Mouse (Mus musculus) spleen, postnatal 10 days (tissue): Measurements from ENCODE around the gene Lgr6.

Experiments
- DNase-seq, 2 experiments: peaks; one replicate each; pipeline ENCODE4 v3.0.0; 2021 to 2022; ENCODE audit warnings: low spot score in 2 of 2

The Lgr6 gene

DNA sequence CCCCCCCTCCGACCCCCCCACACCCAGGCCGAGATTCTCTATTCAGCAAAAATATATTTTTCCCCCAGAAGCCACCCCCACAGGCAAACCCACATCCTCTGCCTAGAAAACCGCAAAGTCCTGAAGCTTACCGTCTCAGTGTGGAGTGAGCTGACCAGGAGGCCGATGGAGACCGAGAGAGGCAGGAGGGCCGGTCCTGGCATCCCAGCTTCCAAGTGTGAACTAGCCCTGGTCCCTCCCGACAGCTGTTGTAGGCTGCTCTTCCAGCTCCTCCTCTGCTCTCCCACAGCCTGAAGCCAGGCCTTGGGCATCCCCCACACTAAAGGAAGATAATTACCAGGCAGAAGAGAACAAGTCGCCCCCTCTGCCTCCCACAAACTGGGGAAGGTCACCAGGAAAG lies 23.9 kb upstream of the Lgr6 start:
- DNase-seq = no peak

DNA sequence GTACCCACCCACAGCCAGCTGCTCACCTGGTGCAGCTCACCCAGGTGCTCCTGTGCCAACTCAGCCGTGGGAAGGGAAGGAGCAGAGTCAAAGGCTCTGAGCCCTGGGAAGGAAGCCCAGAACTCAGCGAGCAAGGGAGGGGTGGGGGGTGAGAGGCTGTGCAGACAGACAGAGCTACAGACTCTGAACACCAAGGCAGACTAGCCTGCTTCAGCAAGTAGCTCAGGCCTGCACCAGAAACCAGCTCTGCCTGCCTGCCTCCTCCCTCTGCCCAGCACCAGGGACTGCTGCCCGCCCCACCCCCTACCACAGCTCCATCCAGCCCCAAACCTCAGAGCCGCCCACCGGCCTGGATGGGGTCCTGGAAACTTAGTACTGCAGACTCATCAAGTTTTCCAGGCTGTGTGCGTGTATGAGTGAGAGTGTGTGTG lies 22.9 kb upstream of the Lgr6 start:
- peak in 1 of 2 experiments; percentile 16 for DNase-seq

DNA sequence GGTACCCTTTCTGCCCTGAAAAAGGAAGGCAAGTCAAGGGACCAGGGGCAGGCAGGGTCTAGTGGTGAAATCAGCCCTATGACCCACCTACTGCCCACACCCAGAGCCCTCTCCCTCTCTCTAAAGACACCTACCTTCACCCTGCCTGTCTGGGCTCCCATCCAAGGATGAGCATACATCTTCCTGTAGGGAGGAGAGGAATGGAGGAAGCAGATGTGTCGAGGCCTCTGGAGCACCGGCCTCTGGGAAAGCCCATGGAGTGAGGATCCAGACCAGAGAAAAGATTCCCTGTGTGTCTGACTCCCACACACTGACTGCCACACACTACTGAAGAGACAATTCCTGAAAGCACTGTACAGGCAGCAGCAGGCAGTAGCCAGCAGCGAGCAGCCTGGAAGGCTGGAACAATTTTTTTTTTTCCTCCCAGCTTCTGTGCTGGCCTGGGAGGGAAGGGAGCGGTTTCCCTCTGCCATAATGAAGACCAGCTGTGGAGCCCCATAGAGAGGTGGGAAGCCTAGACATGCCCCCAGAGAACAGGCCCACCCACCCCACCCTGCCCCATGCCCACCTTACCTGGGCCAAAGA lies 21.5 kb upstream of the Lgr6 start:
- DNase-seq = no peak

DNA sequence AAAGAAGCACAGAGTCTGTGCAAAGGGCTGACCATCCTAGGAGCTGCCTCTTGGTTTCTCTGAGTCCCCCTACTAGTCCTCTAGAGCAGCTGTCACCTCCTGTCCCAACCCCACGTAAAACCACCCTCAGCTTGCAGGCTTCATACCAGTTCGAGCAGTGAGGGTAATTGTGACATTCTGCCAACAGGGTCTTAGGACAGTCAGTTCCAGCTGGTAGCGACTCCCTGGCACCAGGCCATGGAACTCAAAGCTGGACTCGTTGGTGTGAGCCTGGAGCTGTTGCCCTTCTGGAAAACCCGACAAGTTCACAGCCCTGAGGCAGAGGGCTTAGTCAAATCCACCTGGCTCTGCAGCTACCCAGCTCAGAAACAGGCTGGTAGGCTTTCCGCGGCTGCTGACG lies 20.9 kb upstream of the Lgr6 start:
- DNase-seq = peak in 1 of 2 experiments; percentile 21

DNA sequence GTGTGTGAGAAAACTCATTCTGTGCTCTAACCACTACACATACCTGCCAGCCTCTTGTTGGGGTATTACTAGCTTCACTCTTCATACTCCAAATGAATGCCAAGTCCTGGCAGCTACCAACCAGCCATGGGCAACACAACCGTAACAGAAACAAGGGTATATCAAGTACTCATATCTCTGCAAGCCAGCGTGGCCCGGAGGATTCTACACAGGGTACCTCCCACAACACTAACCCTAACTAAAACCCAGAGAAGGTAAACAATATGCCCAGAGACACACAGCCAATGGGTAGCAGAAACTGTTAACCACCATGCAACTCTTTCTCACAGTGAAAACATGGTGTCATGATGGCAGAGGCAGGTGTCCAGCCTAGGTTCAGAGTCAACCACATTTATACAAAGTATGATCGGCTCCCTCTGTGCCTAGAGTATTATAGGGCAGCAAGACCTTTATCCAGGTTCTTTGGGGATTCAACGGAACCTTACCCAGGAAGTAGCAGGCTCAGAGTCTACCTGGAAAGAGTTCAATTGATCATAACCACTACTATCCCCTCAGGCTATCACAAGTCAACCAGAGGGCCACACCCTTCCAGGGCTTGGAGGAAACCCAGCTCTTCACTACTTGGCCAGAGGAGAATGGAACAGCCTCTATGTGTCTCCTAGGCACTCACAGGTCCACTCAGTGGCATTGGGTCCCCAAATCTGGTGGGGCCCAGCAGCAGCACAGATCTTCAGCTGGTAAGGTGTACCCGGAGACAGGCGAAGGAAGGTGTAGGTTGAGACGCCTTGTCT lies 19.7 kb upstream of the Lgr6 start:
- DNase-seq = no peak

DNA sequence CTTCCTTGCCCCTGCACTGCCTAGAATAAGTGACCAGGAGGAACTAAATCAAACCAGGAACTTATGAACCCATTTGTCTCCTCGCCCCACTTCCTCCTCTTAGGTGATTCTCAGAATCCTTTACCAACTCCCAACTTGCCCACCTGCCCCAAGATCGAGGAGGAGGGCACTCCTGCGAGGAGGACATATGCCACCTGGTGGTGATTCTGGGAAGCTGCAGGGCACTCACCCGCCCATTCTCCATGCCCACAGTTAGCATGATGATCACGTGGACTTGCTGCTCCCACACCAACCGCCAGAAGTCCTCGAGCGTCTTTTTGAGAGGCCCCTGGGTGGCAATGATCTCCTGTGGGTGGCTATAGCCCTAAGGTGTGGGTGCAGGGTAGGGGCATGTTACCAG lies 7.6 kb upstream of the Lgr6 start:
- peak in 1 of 2 experiments; percentile 62 for DNase-seq

DNA sequence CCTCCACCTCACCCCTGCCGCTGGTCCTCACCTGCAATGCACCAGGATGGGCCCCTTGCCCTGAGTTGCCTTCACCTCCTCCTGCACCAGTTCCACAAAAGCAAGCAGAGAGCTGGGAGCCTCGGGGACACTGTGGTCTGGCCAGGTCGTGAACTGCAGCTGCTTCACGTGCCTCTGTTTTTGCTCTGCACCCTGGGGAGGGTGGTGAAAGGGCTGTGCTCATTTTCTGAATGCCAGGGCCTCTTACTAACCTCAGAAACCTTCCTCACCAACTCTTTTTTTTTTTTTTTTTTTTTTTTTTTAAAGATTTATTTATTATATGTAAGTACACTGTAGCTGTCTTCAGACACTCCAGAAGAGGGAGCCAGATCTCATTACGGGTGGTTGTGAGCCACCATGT lies 6.2 kb upstream of the Lgr6 start:
- DNase-seq = peak in 1 of 2 experiments; percentile 19

DNA sequence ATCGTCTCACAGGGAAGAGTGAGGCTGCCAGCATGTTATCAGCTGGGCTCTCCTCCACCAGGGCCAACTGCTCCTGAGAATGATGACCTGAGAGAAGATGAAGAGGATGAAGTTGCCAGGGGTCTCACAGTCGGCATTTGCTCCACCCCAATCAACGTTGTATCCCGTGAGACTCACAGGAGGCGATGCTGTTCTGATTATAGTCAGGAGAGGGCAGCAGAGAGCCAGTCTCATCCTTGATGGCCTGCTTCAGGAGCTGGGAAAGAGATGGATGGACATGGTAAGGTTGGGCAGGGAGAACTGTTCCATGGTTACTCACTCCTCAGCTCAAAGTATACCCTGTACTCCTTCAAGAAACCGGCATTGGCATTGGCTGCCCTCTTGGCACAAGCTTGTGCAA lies 5.0 kb upstream of the Lgr6 start:
- peak; percentile 64 to 75 for DNase-seq

DNA sequence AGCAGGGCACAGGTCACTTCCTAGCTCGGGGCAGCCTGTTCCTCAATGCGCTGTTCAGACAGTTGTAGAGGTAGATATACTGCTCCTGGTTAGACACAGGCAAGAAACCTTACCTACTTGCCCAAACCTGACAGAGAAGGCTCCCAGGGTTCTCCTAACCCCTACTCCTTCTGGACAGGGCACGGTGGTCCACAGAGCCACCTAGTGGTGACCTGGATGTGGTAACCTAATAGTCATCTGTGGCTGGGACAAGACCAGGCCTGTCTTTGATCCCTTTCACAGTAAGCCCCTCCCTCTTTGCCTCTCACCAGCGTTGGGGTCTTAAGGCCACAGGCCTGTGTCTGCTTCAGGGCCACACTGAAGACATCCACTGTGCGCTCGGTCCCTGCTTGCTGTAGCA lies 3.5 kb upstream of the Lgr6 start:
- DNase-seq = peak; percentile 27 to 60

DNA sequence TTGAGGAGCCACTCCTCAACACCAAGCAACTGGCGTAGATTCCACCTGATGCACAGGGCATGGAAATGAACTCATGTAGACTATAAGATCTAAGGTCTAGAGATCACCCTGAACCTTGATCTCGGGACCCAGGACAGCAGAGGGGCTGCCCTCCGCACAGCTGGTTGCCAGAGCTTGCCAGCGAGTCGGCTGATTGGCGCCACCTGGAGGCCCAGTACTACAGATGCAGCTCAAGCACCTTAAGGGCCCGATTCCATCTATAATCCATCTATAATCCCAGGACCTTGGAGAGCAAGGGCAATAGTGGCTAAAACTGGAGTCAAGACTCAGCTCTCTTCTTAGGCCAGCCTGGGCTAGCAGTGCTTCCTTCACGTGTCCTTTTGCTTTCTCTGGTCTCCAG lies 875 bp upstream of the Lgr6 start:
- DNase-seq = peak; percentile 51 to 84

DNA sequence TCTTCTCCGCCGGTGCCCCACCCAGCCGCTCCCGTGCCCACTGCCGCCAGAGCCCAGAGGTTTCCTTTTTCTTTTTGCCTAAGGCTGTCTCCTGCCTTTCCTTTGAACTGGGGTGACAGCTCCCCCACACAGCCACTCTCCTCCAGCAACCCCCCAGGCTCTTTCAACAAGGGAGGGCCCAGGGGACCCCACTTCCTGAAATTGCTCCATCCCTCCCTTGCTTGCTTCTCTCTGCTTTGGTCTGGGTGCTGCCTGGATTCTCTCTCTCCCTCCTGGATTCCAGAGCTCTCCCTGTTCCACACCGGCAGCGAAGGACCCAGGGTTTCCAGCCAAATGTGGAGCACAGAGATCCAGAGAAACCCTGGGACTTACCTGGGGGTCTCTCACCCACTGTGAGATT lies 4.7 kb downstream of the Lgr6 start:
- DNase-seq = no peak

DNA sequence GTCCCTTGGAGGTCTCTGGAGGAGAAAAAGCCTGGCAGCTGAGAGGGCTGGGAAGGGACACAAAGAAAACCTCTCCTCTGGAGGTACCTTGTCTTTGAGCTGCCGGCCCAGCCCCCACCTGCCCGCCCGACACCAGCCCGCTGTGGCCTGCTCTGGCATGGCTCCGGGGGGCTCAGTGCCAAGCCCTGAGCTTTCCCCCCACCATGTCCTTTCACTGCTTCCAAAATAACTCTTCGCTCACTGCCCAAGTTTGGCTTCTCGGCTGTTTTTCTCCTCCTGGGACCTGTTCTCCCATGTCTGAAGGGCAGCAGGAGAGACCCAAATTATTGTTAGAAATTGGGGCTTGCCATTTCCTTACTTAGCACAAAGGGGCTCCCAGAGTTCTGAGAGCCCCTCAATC lies 6.6 kb downstream of the Lgr6 start:
- no peak for DNase-seq

DNA sequence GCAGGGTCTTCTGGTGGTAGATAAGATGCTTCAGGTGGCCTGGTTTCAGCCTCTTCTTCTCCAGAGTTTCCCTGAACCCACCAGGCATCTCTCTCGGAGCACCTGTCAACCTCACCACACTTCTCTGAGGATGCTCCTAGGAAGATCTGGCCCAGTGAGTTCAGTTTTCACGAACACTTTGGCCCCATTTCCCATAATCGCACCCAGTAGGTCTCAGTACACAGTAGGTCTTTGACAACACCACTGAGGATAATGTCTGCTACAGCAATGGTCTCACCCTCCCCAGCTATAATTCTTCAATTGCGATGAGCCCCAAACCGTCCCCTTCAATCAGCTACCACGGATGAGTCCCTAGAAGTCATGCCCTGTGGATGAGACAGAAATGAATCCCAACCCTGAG lies 7.6 kb downstream of the Lgr6 start:
- DNase-seq = no peak

DNA sequence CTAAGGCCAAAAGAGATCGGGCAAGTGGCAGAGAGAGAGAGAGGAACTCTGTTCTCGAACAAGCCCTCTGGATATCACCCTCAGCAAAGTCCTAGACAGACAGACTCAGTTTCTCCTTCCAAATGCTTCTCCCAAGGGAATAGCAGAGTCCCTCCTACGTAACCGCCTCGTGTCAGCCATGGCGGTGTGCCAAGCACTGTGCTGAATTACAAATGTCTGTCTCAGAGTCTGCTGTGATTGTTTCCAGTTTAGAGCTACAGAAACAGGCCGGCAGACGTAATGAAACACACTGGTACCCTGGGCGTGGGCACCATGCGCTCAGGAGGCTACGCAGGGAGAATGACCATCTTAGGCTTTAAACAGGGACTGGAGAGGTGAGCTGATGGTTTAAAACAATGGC lies 8.8 kb downstream of the Lgr6 start:
- DNase-seq = no peak

DNA sequence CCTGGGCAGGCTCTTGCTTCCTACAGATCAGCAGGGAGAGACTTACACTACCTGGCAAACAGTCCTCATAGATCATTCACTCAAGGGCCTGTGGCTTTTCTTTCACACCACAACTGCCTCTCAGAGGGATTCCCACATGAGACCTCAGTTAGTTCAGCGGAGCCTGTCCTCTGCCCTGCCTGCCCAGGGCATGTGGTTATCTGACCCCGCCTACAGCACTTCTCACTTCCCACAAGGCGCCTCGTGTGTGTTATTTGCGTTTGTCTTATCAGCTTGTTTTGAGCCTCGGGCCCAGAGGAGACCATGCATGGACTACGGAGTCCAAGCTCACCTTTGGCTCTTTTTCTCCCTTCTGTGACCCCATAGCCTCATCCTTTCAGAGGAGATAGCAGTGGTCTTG lies 9.9 kb downstream of the Lgr6 start:
- DNase-seq = peak in 1 of 2 experiments; percentile 58

DNA sequence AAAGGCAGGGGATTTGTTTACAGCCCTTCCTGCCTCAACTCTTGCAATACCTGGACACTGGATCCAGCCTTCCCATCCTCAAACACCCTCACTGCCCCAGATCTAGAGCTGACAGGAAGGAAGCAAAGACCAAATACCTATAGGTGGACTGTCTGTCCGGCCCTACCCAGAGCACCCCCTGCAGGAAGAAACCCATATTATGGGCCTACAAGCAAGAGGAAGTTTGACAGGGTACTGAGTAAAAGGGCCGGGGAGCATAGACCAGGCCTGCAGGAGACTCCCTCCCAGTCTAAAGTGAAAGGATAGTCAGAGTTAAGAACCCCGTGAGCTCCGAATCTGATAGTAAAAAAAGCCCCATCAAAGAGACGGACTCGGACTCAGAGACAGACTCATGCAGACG lies 10.4 kb downstream of the Lgr6 start:
- DNase-seq = peak in 1 of 2 experiments; percentile 51

DNA sequence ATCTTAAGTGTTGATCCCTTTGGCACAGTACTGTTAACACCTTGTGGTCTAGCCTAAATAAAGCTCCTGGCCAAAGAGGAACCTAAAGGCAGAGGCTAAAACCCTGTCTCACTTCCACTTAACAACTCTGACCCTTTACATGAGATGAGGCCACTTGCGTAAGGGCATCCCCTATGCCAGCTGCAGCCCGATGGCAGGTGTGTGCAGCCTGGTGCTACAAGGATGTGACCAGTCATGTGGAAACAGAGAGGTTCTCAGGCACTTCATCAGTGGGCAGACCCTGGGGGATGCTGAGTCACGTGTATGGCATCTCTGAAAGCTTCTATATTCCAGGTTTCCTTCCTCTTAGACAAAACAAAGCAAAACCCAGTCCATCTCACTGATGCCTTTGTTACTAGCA lies 14.2 kb downstream of the Lgr6 start:
- no peak for DNase-seq

DNA sequence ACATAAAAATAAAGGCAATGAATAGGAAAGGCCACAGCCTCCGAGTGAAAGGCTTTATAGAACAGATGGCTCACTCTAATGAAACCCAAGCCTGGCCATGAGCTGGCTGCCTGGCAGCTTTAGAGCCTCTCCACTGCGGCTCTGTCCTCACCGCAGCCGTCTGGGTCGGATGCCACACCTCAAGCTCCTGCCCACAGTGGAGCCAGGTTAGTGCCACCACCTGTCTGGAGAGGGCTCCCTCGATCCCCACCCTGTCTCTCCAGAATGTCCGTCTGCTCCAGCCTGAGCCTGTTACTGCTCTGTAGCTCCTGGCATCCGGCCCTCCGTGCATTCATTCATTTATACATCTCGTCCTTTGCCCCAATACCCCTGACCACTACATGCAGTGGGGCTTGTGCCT lies 15.4 kb downstream of the Lgr6 start:
- DNase-seq = no peak

DNA sequence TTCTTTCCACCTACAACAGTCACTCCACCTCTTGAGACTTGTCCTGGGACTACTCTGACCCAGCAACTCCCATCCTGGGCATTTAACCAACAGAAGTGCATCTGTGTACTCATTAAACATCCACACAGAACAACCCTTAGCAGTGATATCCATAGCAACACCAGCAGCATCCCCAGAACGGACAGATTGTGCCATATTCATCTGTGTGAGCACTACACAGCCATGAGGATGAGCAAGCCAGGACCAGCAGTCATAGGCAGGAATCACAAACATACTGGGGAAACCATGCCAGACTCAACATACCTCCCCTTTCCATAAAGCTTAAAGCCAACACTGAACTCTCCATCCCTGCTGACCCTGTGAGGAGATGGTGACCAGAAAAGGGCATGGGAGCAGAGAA lies 17.7 kb downstream of the Lgr6 start:
- DNase-seq = no peak

DNA sequence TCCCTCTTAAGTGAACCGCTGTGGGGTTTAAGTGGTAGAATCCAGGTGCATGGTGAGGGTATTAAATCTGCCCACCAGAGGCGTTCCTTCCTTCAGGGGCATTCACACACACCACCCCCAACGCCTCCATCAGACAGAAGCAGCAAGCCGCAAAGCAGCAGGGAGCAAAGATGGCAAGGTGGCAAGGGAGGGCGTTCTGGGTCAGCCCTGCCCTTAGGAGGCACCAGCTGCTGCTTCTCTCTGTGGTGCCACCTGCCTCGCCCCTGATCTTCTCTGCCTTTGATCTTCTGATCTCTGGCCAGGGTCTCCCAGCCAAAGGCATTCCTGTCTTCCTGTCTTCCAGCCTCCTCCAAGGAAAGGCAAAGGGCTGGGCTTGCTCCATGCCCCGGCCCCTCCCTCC lies 19.1 kb downstream of the Lgr6 start:
- DNase-seq = no peak

DNA sequence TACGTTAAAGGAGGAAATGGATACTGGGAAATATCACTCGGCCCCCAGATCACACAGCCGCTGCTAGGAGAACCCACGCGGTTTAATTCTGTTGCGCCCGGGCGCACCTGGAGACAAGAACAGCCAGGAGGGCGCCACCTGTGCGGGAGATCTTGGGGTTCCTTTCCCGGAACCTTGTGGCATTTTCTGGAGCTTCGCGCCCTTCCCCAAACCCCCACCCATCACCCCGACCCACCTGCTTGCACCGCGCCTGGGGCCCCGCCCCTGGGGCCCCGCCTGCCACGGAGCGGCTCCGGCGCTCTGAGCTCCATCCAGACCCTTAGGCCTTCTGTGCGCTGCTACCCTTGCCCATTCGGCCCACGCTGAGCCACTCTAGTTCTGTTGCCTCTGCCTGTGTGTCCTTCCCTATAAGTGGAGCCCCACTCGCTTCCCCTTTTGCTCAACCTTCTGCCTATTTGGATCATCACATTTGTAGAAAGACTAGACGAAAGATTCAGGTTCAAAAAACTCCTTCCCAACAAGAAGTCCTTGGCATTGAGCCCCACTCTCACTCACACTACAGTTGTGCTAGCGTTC lies 19.7 kb downstream of the Lgr6 start:
- DNase-seq = no peak

DNA sequence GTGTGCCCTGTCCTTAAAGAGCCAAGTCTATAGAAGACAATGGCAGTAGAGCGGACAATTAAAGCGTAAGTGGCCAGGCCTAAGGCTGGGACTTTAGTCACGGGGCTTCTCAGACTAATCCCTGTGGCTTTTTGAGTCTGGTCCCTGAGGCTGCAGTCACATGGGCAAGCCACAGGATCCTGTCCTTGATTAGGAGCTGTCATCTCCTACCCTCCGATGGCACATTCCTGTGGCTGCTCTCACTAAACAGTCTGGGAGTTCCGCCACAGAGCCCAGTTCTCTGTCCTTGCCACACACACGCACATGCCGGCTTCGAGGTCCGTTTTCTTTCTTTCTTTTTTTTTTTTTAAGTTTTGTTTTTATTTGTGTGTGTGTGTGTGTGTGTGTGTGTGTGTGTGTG lies 21.6 kb downstream of the Lgr6 start:
- no peak for DNase-seq

DNA sequence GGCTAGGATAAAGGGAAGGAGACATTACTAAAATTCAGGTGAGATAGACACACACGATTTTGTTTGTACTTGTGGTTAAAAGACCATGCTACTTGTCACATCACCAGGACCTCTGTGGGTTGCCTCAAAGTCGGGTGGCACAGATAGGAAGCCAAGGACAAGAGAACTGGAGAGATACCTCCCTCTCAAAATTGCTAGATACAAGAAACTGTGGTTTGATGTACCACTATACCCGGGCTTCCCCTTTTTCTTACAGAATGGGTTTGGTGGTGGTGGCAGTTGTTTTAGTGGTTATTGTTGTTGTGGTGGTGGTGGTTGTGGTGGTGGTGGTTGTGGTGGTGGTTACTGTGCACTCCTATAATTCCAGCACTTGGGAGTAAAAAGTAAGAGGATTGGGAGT lies 22.8 kb downstream of the Lgr6 start:
- no peak for DNase-seq
